ENCODE assay signal across 18 mouse cellular contexts in genomic region chr1:57934287-57934686, GRCm38 (mm10).
DNase-seq lines count a peak whose midpoint lies in the region; ATAC-seq and TF ChIP-seq lines count a peak whose summit lies in the region.
"Had no signal": no experiment of that assay in that cellular context is flagged by ENCODE, and none has a peak within 500 bp of the region (broad histone marks: within the 10 kb centered on the region; RNA-seq: fewer than 3 reads in every experiment).

No protein-coding gene starts in this region.

- H3K9me3 ChIP-seq in midbrain, postnatal 0 days (ENCODE audit: low read length): no peaks in the 10 kb centered on the region
- no peaks in the 10 kb centered on the region for H3K9me3 ChIP-seq in midbrain, embryonic 15.5 days
- H3K9me3 ChIP-seq: embryonic facial prominence, embryonic 10.5 days; forebrain, embryonic 13.5 days; heart, embryonic 13.5 days; hindbrain, embryonic 12.5 days had no signal

- no peak for TF ChIP-seq POLR2A in heart, adult 2 months (IDR thresholded peaks at IDR 0.05; ENCODE audit: insufficient read depth, low read depth, low read length)

- TF ChIP-seq EP300 in heart, adult 2 months (IDR thresholded peaks at IDR 0.05; ENCODE audit: insufficient read depth, low read depth, low read length): no peak

- no peak overlapping the region for H3K27ac ChIP-seq in heart, adult 2 months
- no peak overlapping the region for H3K27ac ChIP-seq in layer of hippocampus, adult 2 months
- H3K27ac ChIP-seq in midbrain, postnatal 0 days (ENCODE audit: low read depth, low read length): no peak overlapping the region
- no peak overlapping the region for H3K27ac ChIP-seq in midbrain, embryonic 15.5 days
- H3K27ac ChIP-seq: embryonic facial prominence, embryonic 10.5 days; forebrain, embryonic 13.5 days; heart, embryonic 13.5 days; hindbrain, embryonic 12.5 days had no signal

- no peak for DNase-seq in heart, adult 2 months
- no peak for DNase-seq in heart, adult 11 months
- DNase-seq in layer of hippocampus, adult 2 months (ENCODE audit: low spot score in 2 of 2): no peak
- no peak for DNase-seq in layer of hippocampus, adult 18-20 months (ENCODE audit: low spot score in 2 of 2)
- DNase-seq in midbrain, postnatal 0 days (ENCODE audit: low spot score): no peak
- DNase-seq in testis, postnatal 14 days (ENCODE audit: low spot score): no peak
- DNase-seq: adrenal gland, adult 2 months; adrenal gland, postnatal 25 days; cerebellum, adult 2 months; cerebellum, postnatal 10 days; gastrocnemius, postnatal 14 days; heart, postnatal 36 days had no signal

- no peaks in the 10 kb centered on the region for H3K79me2 ChIP-seq in heart, adult 2 months (replicated peaks; ENCODE audit: control insufficient read depth, insufficient read depth, low read length)

- H3K4me3 ChIP-seq in heart, adult 2 months: no peak overlapping the region
- H3K4me3 ChIP-seq in layer of hippocampus, adult 2 months: no peak overlapping the region
- no peak overlapping the region for H3K4me3 ChIP-seq in midbrain, postnatal 0 days (ENCODE audit: low read depth, low read length)
- H3K4me3 ChIP-seq in midbrain, embryonic 15.5 days: no peak overlapping the region
- H3K4me3 ChIP-seq: embryonic facial prominence, embryonic 10.5 days; forebrain, embryonic 13.5 days; heart, embryonic 13.5 days; hindbrain, embryonic 12.5 days had no signal

- no peaks in the 10 kb centered on the region for H3K36me3 ChIP-seq in heart, adult 2 months (ENCODE audit: control insufficient read depth, insufficient read depth, low read length)
- no peaks in the 10 kb centered on the region; the same call in 1 of the 2 replicates for H3K36me3 ChIP-seq in midbrain, postnatal 0 days (ENCODE audit: insufficient read depth, low read length)
- H3K36me3 ChIP-seq in midbrain, embryonic 15.5 days (replicated peaks): no peaks in the 10 kb centered on the region; the same call in 1 of the 2 replicates
- H3K36me3 ChIP-seq: embryonic facial prominence, embryonic 10.5 days; hindbrain, embryonic 12.5 days had no signal

- no peak for ATAC-seq in midbrain, postnatal 0 days (ENCODE audit: low FRiP score)
- no peak for ATAC-seq in midbrain, embryonic 15.5 days (replicated peaks)
- ATAC-seq: forebrain, embryonic 13.5 days; hindbrain, embryonic 16.5 days had no signal

- H3K4me2 ChIP-seq in midbrain, postnatal 0 days (ENCODE audit: low read depth, low read length, poor library complexity, severe bottlenecking): no peak overlapping the region
- H3K4me2 ChIP-seq in midbrain, embryonic 15.5 days: no peak overlapping the region
- H3K4me2 ChIP-seq: forebrain, embryonic 13.5 days; heart, embryonic 13.5 days; hindbrain, embryonic 12.5 days had no signal

- TF ChIP-seq CTCF in heart, adult 2 months (IDR thresholded peaks at IDR 0.05): peak; percentile 39
- peak; percentile 70 for TF ChIP-seq CTCF in layer of hippocampus, adult 2 months (conservative IDR thresholded peaks at IDR 0.05)
- peak; percentile 60 for TF ChIP-seq CTCF in midbrain, postnatal 0 days (IDR thresholded peaks at IDR 0.05)

- no peaks in the 10 kb centered on the region for H3K27me3 ChIP-seq in heart, adult 2 months (ENCODE audit: control insufficient read depth, insufficient read depth, low read length)
- H3K27me3 ChIP-seq in midbrain, postnatal 0 days (ENCODE audit: insufficient read depth, low read length): no peaks in the 10 kb centered on the region
- H3K27me3 ChIP-seq in midbrain, embryonic 15.5 days (replicated peaks): no peaks in the 10 kb centered on the region
- H3K27me3 ChIP-seq: heart, embryonic 13.5 days; hindbrain, embryonic 12.5 days had no signal

- 58% methylated on average over 1 of the region's 1 CpGs for WGBS in heart, adult 2 months
- WGBS in midbrain, postnatal 0 days: 26% methylated on average over 1 of the region's 1 CpGs
- 41% methylated on average over 1 of the region's 1 CpGs for WGBS in midbrain, embryonic 15.5 days

- intact Hi-C loops in heart, adult 2 months (cut with DNase I): no loop called here

- no peaks in the 10 kb centered on the region for H3K4me1 ChIP-seq in heart, adult 2 months (ENCODE audit: control insufficient read depth, insufficient read depth, low read length)
- no peaks in the 10 kb centered on the region for H3K4me1 ChIP-seq in midbrain, postnatal 0 days (ENCODE audit: insufficient read depth, low read length)
- no peaks in the 10 kb centered on the region for H3K4me1 ChIP-seq in midbrain, embryonic 15.5 days
- H3K4me1 ChIP-seq: heart, embryonic 13.5 days; hindbrain, embryonic 12.5 days had no signal

- H3K9ac ChIP-seq in heart, adult 2 months (ENCODE audit: low read depth, low read length): no peak overlapping the region
- no peak overlapping the region for H3K9ac ChIP-seq in midbrain, postnatal 0 days (replicated peaks; ENCODE audit: low read length, poor library complexity, severe bottlenecking)
- H3K9ac ChIP-seq in midbrain, embryonic 15.5 days: no peak overlapping the region
- H3K9ac ChIP-seq: forebrain, embryonic 13.5 days; heart, embryonic 13.5 days; hindbrain, embryonic 12.5 days had no signal
